Mouse (Mus musculus) C3H10T1/2 (cell line): ENCODE data around the gene Abraxas1. TPM values are rescaled to one million over a fixed set of nuclear protein-coding genes. Genes with fewer than 3 reads are reported as not detected.

Experiments
- polyA plus RNA-seq, 2 experiments: library from polyadenylated mRNA; unstranded; fragments of >200 nt; fragmentation: generic; extraction: Trizol; gene quantifications; one replicate each; pipeline ENCODE4 v1.2.1; 2012; ENCODE audit warnings: missing spikeins in 2 of 2

Gene Abraxas1
- 1 to 10 TPM in 1 of 2 experiments, under 1 TPM in 1; 0.71 to 3.4 TPM for polyA plus RNA-seq

GRCm38 (mm10) chr5:100820483-100821184 is at the start of gene Abraxas1:
Abraxas1 (minus strand) TSS chr5:100820965.

GRCm38 (mm10) chr5:100845485-100845847 is 24.7 kb upstream of the Abraxas1 start, which contains the start of gene Gpat3:
Gpat3 (plus strand) TSS chr5:100845713.

GRCm38 (mm10) chr5:100798165-100798860 is 22.5 kb downstream of the Abraxas1 start, which contains the start of the genes Helq and Mrps18c:
Helq (minus strand) TSS chr5:100798598.
Mrps18c (plus strand) TSS chr5:100798627.

Other genes starting within 250 kb of the Abraxas1 start
- gene Plac8, start 248.7 kb downstream of the Abraxas1 start, polyA plus RNA-seq, result 1 to 10 TPM in 1 of 2 experiments, under 1 TPM in 1; 0.53 to 1.8 TPM
- gene Coq2, start 145.8 kb downstream of the Abraxas1 start, polyA plus RNA-seq, result 10 to 100 TPM; 10.9 to 21.6 TPM
- under 1 TPM; 0.29 to 0.86 TPM for gene Hpse, start 101.2 kb downstream of the Abraxas1 start, polyA plus RNA-seq
- gene Helq, start 22.4 kb downstream of the Abraxas1 start, polyA plus RNA-seq, result 1 to 10 TPM; 1.8 to 5.1 TPM
- 10 to 100 TPM; 25.0 to 52.3 TPM for gene Mrps18c, start 22.3 kb downstream of the Abraxas1 start, polyA plus RNA-seq
- under 1 TPM; 0.66 to 0.68 TPM for gene Gpat3, start 24.7 kb upstream of the Abraxas1 start, polyA plus RNA-seq